Mouse (Mus musculus) erythroblast, adult 5-6 weeks (primary cell): ENCODE data around the gene Thap8. TPM values are rescaled to one million over a fixed set of nuclear protein-coding genes. Genes with fewer than 3 reads are reported as not detected.

Experiments
- ATAC-seq: replicated peaks from 2 replicates; pipeline ENCODE4 v1.8.0; 2016; ENCODE audit warnings: moderate number of reproducible peaks, mild to moderate bottlenecking, moderate TSS enrichment, inconsistent platforms; ENCODE audit not compliant: poor library complexity, low FRiP score, severe bottlenecking
- total RNA-seq, 2 experiments: library from RNA; stranded (forward) in 1 of 2; stranded (reverse) in 1 of 2; fragments of 150-400 nt in 1 of 2; fragments of 200-764, 138-1000 nt in 1 of 2; gene quantifications; 2 replicates each; pipeline versions ENCODE4 v1.2.3 to v1.2.4; 2015 to 2017; ENCODE audit warnings: low replicate concordance in 2 of 2

Gene Thap8
- total RNA-seq, 2 experiments from 2014 or later, result not detected

DNA sequence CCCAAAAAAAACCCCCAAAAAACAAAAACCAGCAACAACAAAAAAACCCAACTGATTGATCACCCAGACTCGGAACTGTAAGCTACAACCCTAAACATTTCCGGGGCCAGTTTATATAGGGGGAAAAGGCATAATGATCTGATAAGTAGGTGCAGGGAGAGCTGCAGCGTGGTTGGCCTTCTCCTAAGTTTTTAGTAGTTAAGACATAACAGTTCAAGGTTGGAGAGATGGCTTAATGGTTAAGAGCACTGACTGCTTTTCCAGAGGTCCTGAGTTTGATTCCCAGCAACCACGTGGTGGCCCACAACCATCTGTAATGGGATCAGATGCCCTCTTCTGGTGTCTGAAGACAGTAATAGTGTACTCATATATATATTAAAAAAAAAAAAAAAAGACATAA is 1.6 kb downstream of the Thap8 start:
- ATAC-seq, result no peak

DNA sequence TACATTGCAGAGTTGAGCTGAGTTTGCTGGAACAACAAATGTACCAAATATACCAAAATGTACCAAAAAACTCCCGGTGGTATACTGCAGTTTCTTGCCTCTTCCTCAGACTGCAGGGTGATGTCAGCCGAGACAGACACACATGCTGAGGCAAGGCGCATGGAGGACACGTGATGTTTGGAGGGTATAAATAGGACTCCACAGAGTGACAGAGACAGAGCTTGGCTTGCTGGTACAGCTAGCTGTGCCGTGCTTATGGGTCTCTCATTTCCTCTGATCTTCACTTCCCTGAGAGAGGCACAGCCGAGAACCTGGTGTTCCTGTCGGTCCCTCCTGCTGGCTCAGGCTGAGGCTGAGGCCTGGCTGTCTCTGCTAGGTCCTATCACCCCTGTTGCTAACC is 2.8 kb downstream of the Thap8 start:
- ATAC-seq, result no peak

DNA sequence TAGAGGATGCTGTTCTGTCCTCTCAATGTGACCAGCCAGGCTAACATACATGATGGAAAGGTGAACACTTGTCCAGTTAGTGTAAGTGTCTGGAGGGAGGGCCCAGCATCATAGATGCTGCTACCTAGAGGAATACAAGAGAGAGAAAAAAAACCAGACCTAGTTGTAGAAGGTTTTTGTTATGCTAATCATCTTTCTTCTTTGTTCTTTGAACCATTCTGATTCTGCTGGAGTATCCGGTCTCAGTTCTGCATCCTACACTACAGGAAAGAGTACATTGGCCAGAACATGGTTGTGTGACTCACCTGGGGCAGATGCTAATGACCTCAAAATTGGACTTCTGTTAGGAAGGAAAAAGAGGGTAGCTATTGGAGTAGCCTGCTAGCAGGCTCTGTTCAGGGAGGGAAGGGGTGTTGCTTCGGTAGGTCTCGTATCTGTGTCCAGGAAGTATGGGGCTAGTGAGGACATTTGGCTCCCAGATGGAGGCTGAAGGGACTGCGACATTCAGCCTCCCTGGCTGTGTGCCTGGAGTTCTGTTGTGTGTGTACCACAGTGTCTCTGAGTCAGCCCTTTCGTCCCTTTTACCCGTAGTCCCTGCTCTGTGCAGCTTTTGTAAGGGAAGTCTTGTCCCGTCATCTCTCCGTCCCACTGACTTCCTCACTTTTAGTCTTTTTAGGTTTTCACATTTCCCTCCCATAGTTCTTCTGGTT is 7.0 kb downstream of the Thap8 start:
- no peak for ATAC-seq

DNA sequence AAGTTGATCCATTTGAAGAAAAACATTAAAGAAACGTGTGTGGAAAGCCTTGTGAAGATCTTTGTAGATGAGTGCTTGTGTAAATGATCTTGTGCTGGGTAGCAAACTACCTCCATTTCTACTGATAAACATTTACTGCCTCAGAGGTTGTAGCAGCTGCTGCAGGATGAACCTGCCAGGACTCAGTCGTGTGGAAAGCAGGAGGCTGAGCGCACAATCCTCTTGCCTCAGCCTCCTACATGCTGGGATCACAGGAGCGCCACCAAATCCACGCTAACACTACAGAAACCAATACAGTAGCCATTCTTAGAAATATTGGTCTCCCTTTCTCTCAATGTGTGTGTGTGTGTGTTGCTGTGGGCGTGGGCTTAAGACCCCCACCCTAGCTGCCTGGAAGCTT is 8.2 kb downstream of the Thap8 start:
- ATAC-seq, result no peak

- ATAC-seq, result no peak
Observed at GRCm38 (mm10) chr7:30289071-30289713, 9.3 kb downstream of the Thap8 start.

DNA sequence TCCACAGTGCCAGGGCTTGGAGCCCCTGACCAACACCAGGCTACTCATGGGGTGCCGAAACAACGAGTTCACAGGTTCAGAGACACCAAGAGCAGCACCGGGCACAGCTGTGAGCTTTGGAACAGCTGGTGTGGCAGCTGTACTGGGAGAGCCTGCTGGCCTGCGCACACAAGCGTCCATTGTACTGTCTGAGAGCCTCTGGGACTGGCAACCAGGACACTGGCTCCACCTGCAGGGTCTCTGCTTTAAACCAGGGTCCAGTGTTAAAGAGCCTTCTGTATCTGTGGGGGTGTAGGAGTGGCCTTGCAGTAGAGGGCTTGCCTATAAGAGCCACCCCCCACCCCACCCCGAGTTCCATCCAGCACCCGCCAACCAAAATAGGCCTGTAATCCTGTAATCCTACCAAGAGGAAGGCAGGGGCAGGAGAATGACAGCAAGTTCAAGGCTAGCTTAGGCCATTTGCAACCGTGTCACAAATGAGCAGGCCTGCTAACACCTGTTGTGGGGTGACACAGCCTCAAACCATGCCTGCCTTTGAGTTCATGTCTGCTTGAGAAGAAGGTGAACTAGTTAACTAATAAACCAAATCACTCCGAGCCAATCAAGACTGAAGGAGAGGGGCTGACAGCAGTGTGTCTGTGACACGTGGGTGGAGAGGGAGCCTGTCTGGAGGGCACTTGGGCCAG is 10.0 kb downstream of the Thap8 start:
- no peak for ATAC-seq

DNA sequence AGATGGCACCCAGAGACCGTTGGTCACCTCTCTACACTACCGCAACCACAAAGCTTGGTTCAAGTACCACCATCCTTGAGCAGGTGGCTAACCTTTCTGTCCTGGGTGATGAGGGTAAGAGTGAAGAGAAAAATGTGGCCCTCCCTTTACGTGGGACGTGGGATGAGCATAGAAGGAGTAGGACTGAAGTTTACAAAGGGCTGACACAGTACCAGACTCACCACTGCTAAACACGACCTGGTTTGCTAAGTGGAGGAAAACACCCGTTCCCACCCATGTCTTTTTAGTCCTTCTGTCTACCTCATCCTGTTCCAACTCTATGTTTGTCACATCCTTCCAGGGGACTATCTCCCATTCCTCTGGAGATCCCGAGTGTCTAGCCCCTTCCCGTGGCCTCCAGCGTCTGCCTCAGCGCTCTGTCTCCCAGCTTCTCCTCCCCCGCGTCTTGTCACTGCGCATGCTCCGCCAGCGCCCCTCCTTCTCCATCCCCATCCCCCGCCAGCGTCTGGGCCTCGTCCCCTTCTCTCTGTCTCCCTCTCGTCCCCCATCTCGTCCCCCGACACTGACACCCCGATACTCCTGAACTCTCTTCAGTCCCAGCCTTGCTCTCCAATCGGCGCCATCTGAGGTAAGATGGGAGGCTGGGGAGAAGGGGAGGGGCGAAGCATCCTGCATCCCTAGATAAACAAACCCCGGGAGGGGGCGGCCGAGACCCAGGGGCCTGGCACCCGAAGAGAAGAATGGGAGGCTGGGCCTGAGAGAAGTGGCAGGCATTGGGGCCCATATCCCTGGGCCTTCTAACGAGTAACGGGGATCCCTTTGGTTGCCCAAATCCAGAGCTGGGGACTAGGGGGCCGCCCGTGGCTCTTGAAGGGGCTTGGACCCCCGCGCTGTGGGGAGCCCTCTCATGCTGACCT is 11.6 kb downstream of the Thap8 start, which contains the start of gene Clip3:
TSS of gene Clip3 (plus strand) at position 514 of the 917 bp plus-strand sequence.
- ATAC-seq, result no peak

- no peak for ATAC-seq
Observed at GRCm38 (mm10) chr7:30293795-30294194, 13.9 kb downstream of the Thap8 start.

DNA sequence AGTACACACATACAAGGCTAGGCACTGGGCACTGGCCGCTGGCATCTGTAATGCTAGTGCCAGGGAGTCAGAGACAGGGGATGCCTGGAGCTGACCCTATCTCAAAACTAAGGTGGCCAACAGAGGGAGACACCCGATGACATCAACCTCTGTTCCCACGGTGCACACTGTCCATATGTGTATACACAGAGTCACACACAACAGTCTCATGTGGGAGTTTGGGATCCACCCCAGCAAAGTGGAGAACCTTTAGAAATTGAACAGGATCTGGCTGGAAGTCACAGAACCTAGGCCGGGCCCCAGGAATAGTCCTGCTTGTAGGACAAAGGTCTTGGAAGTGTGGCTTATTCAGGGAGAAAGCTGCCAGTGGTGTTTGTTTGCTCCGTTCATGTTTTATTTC is 14.4 kb downstream of the Thap8 start:
- ATAC-seq, result no peak

- no peak for ATAC-seq
Observed at GRCm38 (mm10) chr7:30295103-30295502, 15.2 kb downstream of the Thap8 start.

DNA sequence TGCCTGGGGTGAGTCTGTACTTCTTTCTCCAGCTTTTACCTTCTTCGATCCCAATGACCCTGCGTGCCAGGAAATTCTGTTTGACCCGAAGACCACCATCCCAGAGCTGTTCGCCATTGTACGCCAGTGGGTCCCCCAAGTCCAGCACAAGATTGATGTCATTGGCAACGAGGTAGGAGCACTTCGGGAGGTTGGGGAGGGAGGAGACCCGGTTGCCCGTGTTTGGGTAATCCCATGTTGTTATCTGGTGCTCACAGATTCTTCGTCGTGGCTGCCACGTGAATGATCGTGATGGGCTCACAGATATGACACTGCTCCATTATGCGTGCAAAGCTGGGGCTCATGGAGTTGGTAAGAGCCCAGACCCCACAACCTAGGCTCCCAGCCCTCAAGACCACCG is 16.9 kb downstream of the Thap8 start:
- no peak for ATAC-seq

DNA sequence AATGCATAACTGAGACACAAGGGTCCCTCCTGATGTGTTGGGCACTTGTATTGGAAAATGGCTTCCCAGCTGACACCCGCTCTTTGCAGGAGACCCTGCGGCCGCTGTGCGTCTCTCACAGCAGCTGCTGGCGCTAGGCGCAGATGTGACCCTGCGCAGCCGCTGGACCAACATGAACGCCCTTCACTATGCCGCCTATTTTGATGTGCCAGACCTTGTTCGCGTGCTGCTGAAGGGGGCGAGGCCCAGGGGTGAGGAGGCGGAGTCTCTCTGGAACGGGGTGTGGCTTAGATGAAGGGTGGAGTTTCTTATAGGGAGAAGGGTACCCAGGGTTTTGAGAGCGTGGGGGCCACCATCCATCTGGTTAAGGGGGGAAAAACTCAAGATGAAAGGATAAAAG is 17.4 kb downstream of the Thap8 start:
- no peak for ATAC-seq

DNA sequence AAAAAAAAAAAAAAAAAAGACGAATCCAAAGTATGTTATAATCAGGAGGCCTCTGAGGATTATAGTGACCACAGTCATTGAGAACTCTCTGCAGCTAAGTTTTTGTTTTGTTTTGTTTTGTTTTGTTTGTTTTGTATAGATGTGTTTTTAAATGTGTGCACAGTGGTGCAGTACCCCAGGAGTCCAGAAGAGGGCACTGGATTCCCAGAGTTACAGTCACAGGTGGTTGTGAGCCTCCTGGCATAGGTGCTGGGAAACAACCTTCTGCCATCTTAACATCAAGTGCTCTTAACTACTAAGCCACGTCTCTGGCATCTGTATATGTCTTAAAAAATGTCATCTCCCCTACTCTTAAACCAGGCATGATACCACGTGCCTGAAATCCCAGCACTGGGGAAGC is 21.0 kb downstream of the Thap8 start:
- ATAC-seq, result peak; percentile 73

GRCm38 (mm10) chr7:30306083-30306779 is 26.3 kb downstream of the Thap8 start:
- ATAC-seq, result no peak

- ATAC-seq, result peak; percentile 90
Observed at GRCm38 (mm10) chr7:30308076-30309005, 28.4 kb downstream of the Thap8 start, which contains the start of gene Alkbh6. Alkbh6 (plus strand) TSS chr7:30308717.

- no peak for ATAC-seq
Observed at GRCm38 (mm10) chr7:30309395-30310129, 29.7 kb downstream of the Thap8 start.

GRCm38 (mm10) chr7:30310136-30310535 is 30.2 kb downstream of the Thap8 start:
- ATAC-seq, result no peak
